8 mouse cellular contexts compared by ENCODE assay signal in genomic region chr16:28928815-28929685, GRCm38 (mm10). TPM values are rescaled to one million over a fixed set of nuclear protein-coding genes. Genes with fewer than 3 reads are reported as not detected.
A peak's percentile ranks its signal among the peaks of the same experiment; 100 is the strongest.
DNase-seq lines count a peak whose midpoint lies in the region; ATAC-seq and TF ChIP-seq lines count a peak whose summit lies in the region.

Gene Mb21d2 (minus strand): TSS chr16:28929673.

- no peaks in the 10 kb centered on the region for H3K36me3 ChIP-seq in thymus, adult 2 months (ENCODE audit: control insufficient read depth, insufficient read depth, low read length)
- no peaks in the 10 kb centered on the region for H3K36me3 ChIP-seq in embryonic facial prominence, embryonic 14.5 days (ENCODE audit: control insufficient read depth, insufficient read depth, low read length)
- H3K36me3 ChIP-seq in limb, embryonic 10.5 days: no peaks in the 10 kb centered on the region
- H3K36me3 ChIP-seq in midbrain, embryonic 12.5 days: no peaks in the 10 kb centered on the region
- no peaks in the 10 kb centered on the region for H3K36me3 ChIP-seq in stomach, postnatal 0 days (ENCODE audit: control insufficient read depth, insufficient read depth, low read length)

- H3K4me1 ChIP-seq in thymus, adult 2 months (replicated peaks; ENCODE audit: control insufficient read depth, insufficient read depth, low read length): no peaks in the 10 kb centered on the region
- H3K4me1 ChIP-seq in embryonic facial prominence, embryonic 14.5 days (ENCODE audit: control insufficient read depth, insufficient read depth, low read length): peaks cover 6% of the 10 kb centered on the region
- peaks cover 21% of the 10 kb centered on the region for H3K4me1 ChIP-seq in limb, embryonic 10.5 days
- peaks cover 33% of the 10 kb centered on the region for H3K4me1 ChIP-seq in midbrain, embryonic 12.5 days
- 0 out of 2 replicates have a peak, but pooled peaks cover 2% of the 10 kb centered on the region for H3K4me1 ChIP-seq in stomach, postnatal 0 days (replicated peaks; ENCODE audit: control insufficient read depth, insufficient read depth)

- under 1% methylated on average over 73 of the region's 73 CpGs for WGBS in thymus, adult 2 months
- 0% methylated on average over 39 of the region's 73 CpGs for WGBS in embryonic facial prominence, embryonic 14.5 days
- WGBS in limb, embryonic 10.5 days: under 1% methylated on average over 73 of the region's 73 CpGs
- WGBS in midbrain, embryonic 12.5 days: under 1% methylated on average over 65 of the region's 73 CpGs
- under 1% methylated on average over 70 of the region's 73 CpGs for WGBS in stomach, postnatal 0 days

- no peak for TF ChIP-seq POLR2A in thymus, adult 2 months (IDR thresholded peaks at IDR 0.05; ENCODE audit: control insufficient read depth, extremely low read depth, insufficient read depth, low read length, poor library complexity)

- no peak for DNase-seq in thymus, adult 2 months
- no peak for DNase-seq in thymus, postnatal 0 days (ENCODE audit: low spot score)
- peak; percentile 75 for DNase-seq in embryonic facial prominence, embryonic 14.5 days (ENCODE audit: low spot score)
- DNase-seq in heart, adult 9 months (ENCODE audit: low spot score in 2 of 2): peak; percentile 38 to 49
- peak; percentile 68 for DNase-seq in kidney, adult 9 months
- peak; percentile 79 for DNase-seq in limb, embryonic 10.5 days (ENCODE audit: low spot score)
- DNase-seq in stomach, postnatal 0 days (ENCODE audit: low spot score): peak; percentile 68

- no peak within 1 kb of the TSS for H3K27ac ChIP-seq in thymus, adult 2 months (ENCODE audit: control insufficient read depth, insufficient read depth, low read length)
- H3K27ac ChIP-seq in embryonic facial prominence, embryonic 14.5 days (replicated peaks; ENCODE audit: low read depth, low read length): peak within 1 kb of the TSS; percentile 90
- H3K27ac ChIP-seq in limb, embryonic 10.5 days: peak within 1 kb of the TSS; percentile 96
- peak within 1 kb of the TSS; percentile 92 for H3K27ac ChIP-seq in midbrain, embryonic 12.5 days (replicated peaks)
- H3K27ac ChIP-seq in stomach, postnatal 0 days (replicated peaks): peak within 1 kb of the TSS; percentile 95

- peak within 1 kb of the TSS; percentile 84 for H3K9ac ChIP-seq in embryonic facial prominence, embryonic 14.5 days (ENCODE audit: low read depth, low read length)
- peak within 1 kb of the TSS; percentile 85 for H3K9ac ChIP-seq in midbrain, embryonic 12.5 days (replicated peaks)
- H3K9ac ChIP-seq in stomach, postnatal 0 days (ENCODE audit: low read length): peak within 1 kb of the TSS; percentile 82

- no peaks in the 10 kb centered on the region for H3K9me3 ChIP-seq in embryonic facial prominence, embryonic 14.5 days (ENCODE audit: control insufficient read depth, low read length)
- H3K9me3 ChIP-seq in limb, embryonic 10.5 days (replicated peaks): no peaks in the 10 kb centered on the region
- H3K9me3 ChIP-seq in midbrain, embryonic 12.5 days: no peaks in the 10 kb centered on the region
- H3K9me3 ChIP-seq in stomach, postnatal 0 days (ENCODE audit: control insufficient read depth, low read length): no peaks in the 10 kb centered on the region

- peak within 1 kb of the TSS; percentile 36 for H3K4me3 ChIP-seq in thymus, adult 2 months (ENCODE audit: control insufficient read depth, insufficient read depth, low read length)
- peak within 1 kb of the TSS; percentile 89 for H3K4me3 ChIP-seq in embryonic facial prominence, embryonic 14.5 days (ENCODE audit: low read depth, low read length)
- peak within 1 kb of the TSS; percentile 82 for H3K4me3 ChIP-seq in limb, embryonic 10.5 days
- peak within 1 kb of the TSS; percentile 83 for H3K4me3 ChIP-seq in midbrain, embryonic 12.5 days
- H3K4me3 ChIP-seq in stomach, postnatal 0 days (ENCODE audit: low read depth, low read length): peak within 1 kb of the TSS; percentile 91

- ATAC-seq in embryonic facial prominence, embryonic 14.5 days (ENCODE audit: low read depth): peak; percentile 59
- peak; percentile 54 for ATAC-seq in midbrain, embryonic 12.5 days (ENCODE audit: low FRiP score, low read depth)
- ATAC-seq in stomach, postnatal 0 days (ENCODE audit: low FRiP score, low TSS enrichment): peak; percentile 71

- TF ChIP-seq EP300 in stomach, postnatal 0 days (optimal IDR thresholded peaks at IDR 0.05): no peak

- TF ChIP-seq CTCF in thymus, adult 2 months (IDR thresholded peaks at IDR 0.05; ENCODE audit: borderline replicate concordance, control insufficient read depth, extremely low read depth, insufficient read depth, low read length, poor library complexity): no peak
- no peak for TF ChIP-seq CTCF in stomach, postnatal 0 days (IDR thresholded peaks at IDR 0.05; ENCODE audit: low read depth)

- H3K4me2 ChIP-seq in embryonic facial prominence, embryonic 14.5 days (ENCODE audit: low read depth, low read length): peak within 1 kb of the TSS; percentile 84
- peak within 1 kb of the TSS; percentile 62 for H3K4me2 ChIP-seq in midbrain, embryonic 12.5 days (replicated peaks)
- H3K4me2 ChIP-seq in stomach, postnatal 0 days (replicated peaks; ENCODE audit: low read depth): peak within 1 kb of the TSS; percentile 93

- H3K27me3 ChIP-seq in thymus, adult 2 months (ENCODE audit: control insufficient read depth, insufficient read depth, low read length): peaks cover 3% of the 10 kb centered on the region; the same call in 1 of the 2 replicates
- no peaks in the 10 kb centered on the region for H3K27me3 ChIP-seq in embryonic facial prominence, embryonic 14.5 days (replicated peaks; ENCODE audit: control insufficient read depth, insufficient read depth, low read length)
- peaks cover 17% of the 10 kb centered on the region; the same call in 1 of the 2 replicates for H3K27me3 ChIP-seq in limb, embryonic 10.5 days (ENCODE audit: low read depth, poor library complexity, severe bottlenecking)
- peaks cover 25% of the 10 kb centered on the region for H3K27me3 ChIP-seq in midbrain, embryonic 12.5 days
- H3K27me3 ChIP-seq in stomach, postnatal 0 days (ENCODE audit: control insufficient read depth, insufficient read depth, low read length): no peaks in the 10 kb centered on the region

RNA-seq across cellular contexts. Expression of gene Mb21d2, which starts in this region (rescaled TPM):
- 2.7 and 3.3 TPM in 2 replicates for polyA plus RNA-seq in thymus, adult 2 months (2012; rRNA removed)
- 1.2 and 1.6 TPM in 2 replicates for polyA plus RNA-seq in thymus, postnatal 0 days (2015; fragmentation: Nextera tagmentation; extraction: Ambion mirVana)
- polyA plus RNA-seq in embryonic facial prominence, embryonic 14.5 days (2014; fragmentation: Nextera tagmentation; extraction: Ambion mirVana): 7.3 and 7.6 TPM in 2 replicates
- 5.8 and 6.4 TPM in 2 replicates for polyA plus RNA-seq in limb, embryonic 10.5 days (2016; fragmentation: Nextera tagmentation; extraction: Ambion mirVana)
- polyA plus RNA-seq in midbrain, embryonic 12.5 days (2016; fragmentation: Nextera tagmentation; extraction: Ambion mirVana): 7.9 and 8.7 TPM in 2 replicates
- 4.6 and 4.8 TPM in 2 replicates for polyA plus RNA-seq in stomach, postnatal 0 days (2015; fragmentation: Nextera tagmentation; extraction: Ambion mirVana)

Comparison
In these comparisons a context has a peak if more than half of its experiments do, and no peak if none do; other contexts are left out.
1. DNase-seq: peak in embryonic facial prominence, embryonic 14.5 days (single experiment), heart, adult 9 months (2 of 2), kidney, adult 9 months (single experiment), limb, embryonic 10.5 days (single experiment) and stomach, postnatal 0 days (single experiment); none in thymus, adult 2 months (single experiment) and thymus, postnatal 0 days (single experiment).
2. H3K4me3 ChIP-seq: peak in every context shown above with its lines; median percentile 91 in stomach, postnatal 0 days; 89 in embryonic facial prominence, embryonic 14.5 days; 83 in midbrain, embryonic 12.5 days; 82 in limb, embryonic 10.5 days; 36 in thymus, adult 2 months.
3. Peak in every context shown above with its lines, with median percentiles within 50 percentile points of each other: ATAC-seq, H3K4me2 ChIP-seq and H3K9ac ChIP-seq.